Mouse (Mus musculus): ENCODE results near the gene Gm17324. TPM values are rescaled to one million over a fixed set of nuclear protein-coding genes. Genes with fewer than 3 reads are reported as not detected.

Gm17324 gene
- polyA plus RNA-seq, 1 experiment from 2014 or later, result 1.2 TPM

GRCm38 (mm10) chr9:78401596-78401995 is 47.0 kb downstream of the Gm17324 start:
- 82% methylated on average over 3 of the region's 7 CpGs for WGBS

GRCm38 (mm10) chr9:78400570-78400969 is 48.0 kb downstream of the Gm17324 start:
- no peak for ATAC-seq (ENCODE audit: low FRiP score, low read depth)
- no peak overlapping the region for H3K4me3 ChIP-seq
- H3K36me3 ChIP-seq, result no peaks in the 10 kb centered on the region
- peaks cover 29% of the 10 kb centered on the region for H3K27me3 ChIP-seq
- no peaks in the 10 kb centered on the region for H3K9me3 ChIP-seq
- 88% methylated on average over 5 of the region's 5 CpGs for WGBS
- H3K27ac ChIP-seq (replicated peaks), result no peak overlapping the region
- H3K9ac ChIP-seq (replicated peaks), result no peak overlapping the region
- peaks cover 5% of the 10 kb centered on the region for H3K4me1 ChIP-seq
- H3K4me2 ChIP-seq (replicated peaks), result no peak overlapping the region

More at GRCm38 (mm10) chr9:78401596-78401995, 47.0 kb downstream of the Gm17324 start:
- Histone ChIP-seq H3K9ac (replicated peaks) (no peak overlapping the region), H3K36me3 (no peaks in the 10 kb centered on the region), H3K4me3 (no peak overlapping the region), H3K9me3 (no peaks in the 10 kb centered on the region), H3K4me1 (no peaks in the 10 kb centered on the region), H3K4me2 (replicated peaks) (no peak overlapping the region), H3K27me3 (peaks cover 19% of the 10 kb centered on the region), H3K27ac (replicated peaks) (no peak overlapping the region)
- no peak for ATAC-seq (ENCODE audit: low FRiP score, low read depth)

Small RNA genes within 50 kb of the gene (microRNA-seq; reads per million reads assigned to microRNA genes)
- gene Gm26377, result not detected

Other genes with a start within 250 kb of the Gm17324 start
- gene Gsta1, start 218.1 kb downstream of the Gm17324 start, polyA plus RNA-seq (2016; fragmentation: Nextera tagmentation; extraction: Ambion mirVana), result not detected in 2 replicates
- not detected in 2 replicates for gene Gm3776, start 191.7 kb downstream of the Gm17324 start, polyA plus RNA-seq (2016; fragmentation: Nextera tagmentation; extraction: Ambion mirVana)
- gene Gm10639, start 158.9 kb downstream of the Gm17324 start, polyA plus RNA-seq (2016; fragmentation: Nextera tagmentation; extraction: Ambion mirVana), result not detected in 2 replicates
- not detected in 2 replicates for gene Omt2a, start 134.0 kb downstream of the Gm17324 start, polyA plus RNA-seq (2016; fragmentation: Nextera tagmentation; extraction: Ambion mirVana)
- not detected in 2 replicates for gene Omt2b, start 121.2 kb downstream of the Gm17324 start, polyA plus RNA-seq (2016; fragmentation: Nextera tagmentation; extraction: Ambion mirVana)
- not detected in 2 replicates for gene Gsta2, start 93.0 kb downstream of the Gm17324 start, polyA plus RNA-seq (2016; fragmentation: Nextera tagmentation; extraction: Ambion mirVana)
- 0.67 TPM in 1 of 2 replicates, not detected in the other for gene Dppa5a, start 80.6 kb downstream of the Gm17324 start, polyA plus RNA-seq (2016; fragmentation: Nextera tagmentation; extraction: Ambion mirVana)
- gene Ooep, start 70.1 kb downstream of the Gm17324 start, polyA plus RNA-seq (2016; fragmentation: Nextera tagmentation; extraction: Ambion mirVana), result 2.4 and 3.6 TPM in 2 replicates
- gene Ddx43, start 53.0 kb downstream of the Gm17324 start, polyA plus RNA-seq (2016; fragmentation: Nextera tagmentation; extraction: Ambion mirVana), result 0.15 and 0.17 TPM in 2 replicates
- 0.39 and 0.77 TPM in 2 replicates for gene Cgas, start 5.5 kb downstream of the Gm17324 start, polyA plus RNA-seq (2016; fragmentation: Nextera tagmentation; extraction: Ambion mirVana)
- 23.6 and 25.7 TPM in 2 replicates for gene Mto1, start 578 bp downstream of the Gm17324 start, polyA plus RNA-seq (2016; fragmentation: Nextera tagmentation; extraction: Ambion mirVana)
- gene Eef1a1, start 40.4 kb upstream of the Gm17324 start, polyA plus RNA-seq (2016; fragmentation: Nextera tagmentation; extraction: Ambion mirVana), result 3,350 and 3,406 TPM in 2 replicates
- gene Slc17a5, start 139.3 kb upstream of the Gm17324 start, polyA plus RNA-seq (2016; fragmentation: Nextera tagmentation; extraction: Ambion mirVana), result 13.9 and 15.6 TPM in 2 replicates
- gene Cd109, start 166.8 kb upstream of the Gm17324 start, polyA plus RNA-seq (2016; fragmentation: Nextera tagmentation; extraction: Ambion mirVana), result 4.5 and 5.1 TPM in 2 replicates